Mouse (Mus musculus): ENCODE results near the gene Stat5b.
A peak's percentile ranks its signal among the peaks of the same experiment; 100 is the strongest.

The Stat5b gene

DNA sequence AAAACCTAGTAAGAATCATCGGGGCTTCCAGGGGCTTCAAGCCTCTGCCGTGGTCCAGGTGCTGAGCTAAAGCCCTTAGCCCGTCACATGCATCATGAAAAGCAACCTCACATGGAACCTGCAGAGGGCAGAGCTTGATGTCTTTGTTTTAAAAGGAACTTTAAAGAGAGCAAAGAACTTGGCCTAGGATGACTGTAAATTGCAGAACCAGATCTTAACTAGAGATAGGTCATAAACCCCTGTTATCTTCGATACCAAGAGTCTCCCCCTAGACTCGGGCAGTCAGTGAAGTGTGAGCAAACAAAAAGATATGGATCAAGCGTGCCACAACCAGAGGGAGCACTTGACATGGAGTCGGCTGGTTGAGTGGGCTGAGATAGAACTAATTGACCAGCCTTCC is 15.1 kb upstream of the Stat5b start:
- DNase-seq (ENCODE audit: low spot score), result no peak

DNA sequence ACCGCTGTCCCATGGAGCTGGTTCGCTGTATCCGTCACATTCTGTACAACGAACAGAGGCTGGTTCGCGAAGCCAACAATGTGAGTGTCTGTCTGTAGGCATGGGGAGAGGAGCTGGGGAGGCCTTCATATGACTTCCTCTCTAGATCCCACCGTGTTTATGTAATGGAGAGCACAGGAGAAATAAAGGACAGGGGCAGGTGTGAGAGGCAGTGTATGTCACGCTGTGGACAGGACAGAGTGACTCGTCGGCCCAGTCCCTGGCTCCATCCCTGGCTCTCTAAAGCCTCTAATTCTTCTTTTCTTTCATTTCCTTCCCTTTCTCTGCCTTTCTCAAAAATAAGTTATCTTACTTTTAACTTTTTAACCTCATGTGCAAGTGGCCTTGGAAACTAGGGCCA is 12.6 kb upstream of the Stat5b start:
- DNase-seq (ENCODE audit: low spot score), result no peak

- DNase-seq (ENCODE audit: low spot score), result no peak
These were observed 11.3 kb upstream of the Stat5b start for GRCm38 (mm10) chr11:100861836-100862235.

DNA sequence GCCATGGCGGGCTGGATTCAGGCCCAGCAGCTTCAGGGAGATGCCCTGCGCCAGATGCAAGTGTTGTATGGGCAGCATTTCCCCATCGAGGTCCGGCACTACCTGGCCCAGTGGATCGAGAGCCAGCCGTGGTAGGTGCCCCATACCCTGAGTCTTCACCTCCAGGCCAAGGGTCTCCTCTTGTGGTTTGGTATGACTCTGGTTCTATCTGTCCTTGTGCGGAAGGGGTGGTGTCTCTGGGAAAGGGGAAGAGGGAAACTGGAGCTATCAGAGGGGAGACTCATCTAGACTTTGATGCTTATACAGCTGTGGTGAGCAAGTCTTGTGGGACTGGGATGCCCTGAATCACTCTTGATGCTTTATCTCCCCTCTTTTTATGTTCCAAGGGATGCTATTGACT is 10.8 kb upstream of the Stat5b start:
- DNase-seq (ENCODE audit: low spot score), result no peak

DNA sequence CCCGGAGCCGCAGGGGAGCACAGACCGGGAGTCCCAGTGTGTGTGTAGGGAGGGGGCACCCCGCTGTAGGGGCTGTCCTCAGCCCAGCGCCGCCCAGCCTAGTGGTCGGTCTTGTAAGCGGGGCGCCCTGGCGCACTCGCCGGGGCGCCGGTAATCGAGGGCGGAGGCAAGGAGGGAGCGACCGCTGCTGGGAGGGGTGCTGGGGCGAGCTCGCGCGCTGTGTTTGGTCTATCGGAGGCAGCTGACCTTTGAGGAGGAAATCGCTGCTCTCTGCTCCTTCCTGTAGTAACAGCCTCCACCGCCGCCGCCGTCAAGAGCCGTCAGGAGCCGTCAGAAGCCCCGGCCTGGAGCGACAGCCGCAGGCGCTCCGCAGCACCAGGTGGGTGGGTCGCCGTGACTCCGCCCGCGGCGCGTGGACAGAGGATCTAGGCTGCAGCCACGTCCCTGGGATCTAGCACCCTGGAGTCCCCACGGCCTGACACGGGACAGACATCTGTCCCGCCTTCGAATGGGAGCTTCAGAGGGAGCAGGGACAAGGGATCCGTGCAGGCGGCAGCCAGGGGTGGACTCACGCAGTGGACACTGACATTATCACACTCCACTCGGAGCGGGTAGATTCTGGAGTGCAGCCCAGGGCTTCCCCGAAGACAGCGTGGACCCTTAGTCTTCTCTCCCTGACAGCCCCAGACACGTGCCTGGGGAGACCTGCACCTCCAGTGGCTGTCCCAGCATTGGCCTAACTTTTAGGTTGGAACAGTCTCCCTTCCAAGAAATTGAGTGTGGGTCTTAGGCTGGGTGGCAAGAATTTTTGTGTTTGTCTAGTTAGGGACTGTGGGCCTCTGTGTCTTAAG is 9.9 kb upstream of the Stat5b start:
- DNase-seq (ENCODE audit: low spot score), result peak; percentile 66

GRCm38 (mm10) chr11:100859579-100860075 is 9.1 kb upstream of the Stat5b start:
- DNase-seq (ENCODE audit: low spot score), result no peak

DNA sequence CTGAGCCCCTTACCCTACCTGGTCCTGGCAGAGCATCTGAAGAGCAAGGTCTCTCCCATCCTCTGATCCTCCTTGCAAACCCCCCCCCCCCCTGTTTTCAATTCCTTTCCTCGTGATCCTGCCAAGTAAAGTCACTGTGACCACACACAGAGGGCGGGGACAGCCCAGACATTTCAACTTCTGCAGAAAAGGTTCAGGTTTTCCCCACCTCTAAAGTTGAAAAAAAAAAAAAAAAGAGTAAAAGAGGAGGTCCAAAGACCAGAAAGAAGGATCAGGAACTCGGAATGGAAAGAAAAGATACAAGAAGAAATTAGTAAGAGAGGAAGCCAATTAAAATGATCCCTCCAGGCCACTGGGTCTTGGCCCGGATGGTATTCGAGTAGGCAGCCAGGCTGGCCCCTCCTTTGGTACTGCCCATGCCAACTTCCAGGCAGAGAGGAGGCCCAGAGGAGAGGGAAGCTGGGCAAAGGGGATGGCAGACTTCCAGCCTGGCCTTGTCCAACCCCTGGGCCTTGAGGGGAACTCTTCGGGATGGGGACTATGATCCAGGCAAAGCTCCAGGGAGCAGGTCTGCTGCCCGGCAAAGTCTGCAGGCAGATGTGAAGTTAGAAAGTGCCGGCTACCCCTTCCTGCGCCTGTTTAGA is 8.5 kb upstream of the Stat5b start, which contains the start of gene Stat5a:
TSS of gene Stat5a (plus strand) at position 417 of the 644 bp plus-strand sequence.
- DNase-seq (ENCODE audit: low spot score), result peak; percentile 66

DNA sequence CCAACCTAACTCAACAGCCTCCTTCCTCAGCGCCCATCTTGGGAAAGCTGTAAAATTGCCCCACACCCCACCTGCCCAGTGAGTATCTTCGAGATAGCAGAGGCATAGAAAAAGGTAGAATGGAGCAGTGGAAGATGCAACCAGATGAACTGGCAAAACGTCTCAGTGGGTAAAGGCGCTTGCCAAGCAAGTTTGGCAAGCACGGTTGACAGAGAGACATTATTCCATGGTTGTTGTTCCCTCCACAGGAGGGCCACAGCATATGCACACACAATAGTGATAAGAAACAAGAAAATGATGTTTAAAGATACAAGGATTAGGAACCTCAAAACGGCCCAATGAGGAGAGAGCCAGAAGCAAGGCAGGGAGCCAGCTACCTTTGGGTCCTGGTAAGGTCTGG is 7.4 kb upstream of the Stat5b start:
- no peak for DNase-seq (ENCODE audit: low spot score)

DNA sequence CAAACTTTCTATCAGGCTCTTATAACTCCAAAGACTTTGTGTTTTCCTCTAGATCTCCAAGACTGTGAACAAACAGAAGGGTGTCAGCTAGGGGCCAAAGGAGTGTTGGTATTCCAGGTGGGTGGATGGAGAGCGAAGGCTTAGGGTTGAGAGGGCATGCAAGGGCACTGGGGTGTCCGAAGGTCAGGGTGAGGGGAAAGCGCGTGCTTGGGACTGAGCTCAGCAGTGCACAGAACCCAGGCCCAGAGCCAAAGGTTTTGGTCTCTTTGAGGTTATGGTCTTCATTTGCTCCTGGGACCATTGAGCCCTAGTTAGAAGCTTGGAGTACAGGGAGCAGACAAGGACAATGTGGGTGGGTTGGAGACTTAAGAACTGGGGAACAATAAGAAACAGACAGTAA is 4.7 kb upstream of the Stat5b start:
- DNase-seq (ENCODE audit: low spot score), result no peak

DNA sequence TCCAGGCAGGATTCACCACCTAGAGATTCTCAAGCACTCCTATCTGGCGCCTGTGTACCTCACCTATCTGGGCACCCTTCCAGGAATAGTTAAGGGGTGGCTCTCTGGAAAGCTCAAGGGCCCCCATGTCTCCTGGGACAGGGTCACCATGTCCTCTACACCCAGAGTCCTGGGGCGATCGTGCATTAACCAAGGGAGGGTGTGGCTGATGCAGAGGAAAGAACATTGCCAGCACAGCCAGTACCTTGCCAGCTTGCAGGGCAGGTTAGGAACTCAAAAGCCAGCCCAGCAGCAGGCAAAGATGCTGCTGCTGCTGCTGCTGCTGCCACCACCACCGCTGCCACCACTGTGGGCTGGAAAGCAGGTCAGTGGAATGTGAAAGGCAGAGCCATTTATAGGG is 3.7 kb upstream of the Stat5b start:
- peak; percentile 45 for DNase-seq (ENCODE audit: low spot score)

GRCm38 (mm10) chr11:100853018-100853417 is 2.5 kb upstream of the Stat5b start:
- no peak for DNase-seq (ENCODE audit: low spot score)

DNA sequence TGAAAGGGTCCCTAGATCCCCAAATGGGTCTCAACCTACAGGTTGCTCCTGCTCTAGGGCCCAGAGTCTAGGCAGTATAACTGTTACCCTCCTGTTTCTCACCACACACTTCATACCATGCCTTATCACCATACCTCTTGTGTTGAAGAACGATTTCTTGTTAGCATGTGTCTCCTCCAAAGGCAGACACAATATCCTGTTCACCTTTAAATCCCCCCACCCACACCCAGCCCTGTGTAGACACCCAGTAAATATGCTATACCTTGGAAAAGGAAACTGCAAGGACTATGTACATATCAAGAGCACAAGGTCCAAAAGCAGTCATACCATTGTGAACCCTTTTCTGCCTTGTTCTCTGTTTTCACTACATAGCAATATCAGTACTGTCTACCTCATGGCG is 1.6 kb upstream of the Stat5b start:
- no peak for DNase-seq (ENCODE audit: low spot score)

GRCm38 (mm10) chr11:100850778-100851528 is 429 bp upstream of the Stat5b start:
- DNase-seq (ENCODE audit: low spot score), result peak; percentile 48

DNA sequence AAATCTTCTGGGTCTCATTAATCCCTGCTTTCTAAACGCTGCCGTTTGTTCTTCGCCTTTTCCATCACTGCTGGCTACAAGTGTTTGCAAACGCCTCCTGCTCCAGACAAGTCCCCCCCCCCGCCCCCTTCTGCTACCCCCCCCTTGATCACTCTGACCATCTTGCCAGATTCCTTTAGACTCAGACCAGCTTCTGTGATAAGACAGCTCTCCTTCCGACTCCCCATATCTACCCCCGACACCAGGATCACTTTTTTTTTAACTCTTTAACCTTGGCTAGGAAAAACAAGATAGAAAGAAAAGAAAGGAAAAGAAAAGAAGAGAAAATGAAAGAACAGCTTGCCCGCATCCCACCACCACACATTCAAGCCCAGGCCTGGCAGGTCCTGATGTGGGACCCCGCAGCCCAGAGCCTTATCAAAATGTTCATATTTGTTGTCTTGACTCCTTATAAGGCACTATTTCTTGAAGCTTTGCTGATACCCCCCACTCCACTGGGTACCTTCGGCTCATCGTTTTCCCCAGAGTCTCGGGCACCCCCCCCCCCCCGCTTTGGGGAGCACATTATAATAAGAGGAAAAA is 977 bp downstream of the Stat5b start:
- DNase-seq (ENCODE audit: low spot score), result no peak

DNA sequence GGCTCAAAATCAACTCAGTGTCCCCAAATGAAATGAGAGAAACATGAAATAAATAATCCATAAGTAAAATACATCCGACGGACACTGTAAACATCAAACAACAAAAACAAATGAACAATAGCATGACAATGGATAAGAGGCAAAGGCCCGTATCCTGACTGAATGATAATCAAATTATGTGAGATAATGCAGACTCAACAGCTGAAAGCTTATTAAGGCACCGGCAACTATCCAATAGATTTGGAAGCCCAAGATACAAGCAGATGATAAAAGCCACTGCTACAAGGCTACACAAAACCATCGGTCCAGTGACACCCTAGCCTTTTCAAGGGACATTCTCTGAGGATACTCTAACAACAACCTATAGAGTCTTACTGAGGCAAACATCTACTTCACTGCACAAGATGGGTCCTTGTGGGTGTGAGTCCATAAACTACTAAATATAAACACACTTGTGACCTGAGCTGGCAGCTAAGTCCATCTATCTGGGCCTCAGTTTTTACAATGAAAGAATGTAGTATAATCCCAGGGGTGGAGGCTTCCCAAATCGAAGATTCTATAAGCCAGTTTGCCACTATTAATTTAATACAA is 1.6 kb downstream of the Stat5b start:
- no peak for DNase-seq (ENCODE audit: low spot score)

DNA sequence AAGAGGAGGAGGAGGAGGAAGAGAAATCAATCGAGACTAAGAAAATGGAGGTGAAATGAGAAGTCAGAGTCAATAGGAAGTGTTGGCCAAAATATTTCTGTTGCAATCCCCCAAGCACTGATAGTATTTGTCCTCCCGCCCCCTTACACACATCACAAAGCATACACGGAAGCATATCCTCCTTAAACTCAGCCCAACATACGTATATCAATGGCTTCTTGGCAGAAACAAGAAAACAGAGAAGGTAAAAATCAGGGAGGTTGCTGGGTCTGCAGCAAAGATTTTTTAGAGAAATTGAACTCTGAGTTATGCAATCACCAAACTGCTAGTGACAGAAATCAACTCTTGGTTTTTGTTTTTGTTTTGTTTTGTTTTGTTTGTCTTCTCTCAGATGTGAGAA is 2.4 kb downstream of the Stat5b start:
- no peak for DNase-seq (ENCODE audit: low spot score)

DNA sequence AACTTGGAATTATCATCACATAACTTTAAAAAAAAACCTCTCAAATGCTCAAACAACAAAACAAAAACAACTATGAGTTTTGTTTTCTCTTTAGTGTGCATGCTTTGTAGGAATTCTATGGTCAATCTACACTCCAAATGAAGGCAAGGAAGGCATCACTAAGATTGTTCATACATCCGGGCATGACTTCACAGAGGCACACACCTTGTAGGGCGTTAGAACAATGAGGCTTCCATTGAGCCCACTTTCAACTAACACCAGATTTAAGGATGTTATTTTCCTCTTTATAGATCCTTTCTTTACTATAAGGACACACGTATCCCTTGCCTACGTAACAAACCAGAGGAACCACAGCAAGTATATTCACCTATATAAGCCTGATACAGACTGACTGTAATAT is 3.0 kb downstream of the Stat5b start:
- no peak for DNase-seq (ENCODE audit: low spot score)

GRCm38 (mm10) chr11:100845793-100846192 is 4.7 kb downstream of the Stat5b start:
- DNase-seq (ENCODE audit: low spot score), result no peak

DNA sequence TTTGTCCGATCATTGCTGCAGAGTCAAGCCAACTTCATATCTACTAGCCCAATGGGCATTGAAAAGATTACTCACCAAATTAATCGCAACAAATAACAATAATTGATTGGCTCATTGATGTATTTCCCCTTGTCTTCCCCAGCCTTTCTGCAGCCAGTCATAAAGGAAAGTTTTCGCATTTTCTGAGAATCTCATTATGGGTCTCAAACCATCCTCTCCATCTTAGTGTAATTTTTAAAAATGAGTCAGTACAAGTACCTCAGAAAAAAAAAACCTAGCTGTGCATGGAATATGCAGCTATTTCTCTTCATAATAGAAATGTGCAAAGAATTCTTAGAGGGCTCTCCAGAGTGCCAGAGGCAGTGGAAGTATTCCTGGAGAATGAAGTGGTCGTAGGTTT is 6.4 kb downstream of the Stat5b start:
- DNase-seq (ENCODE audit: low spot score), result no peak

DNA sequence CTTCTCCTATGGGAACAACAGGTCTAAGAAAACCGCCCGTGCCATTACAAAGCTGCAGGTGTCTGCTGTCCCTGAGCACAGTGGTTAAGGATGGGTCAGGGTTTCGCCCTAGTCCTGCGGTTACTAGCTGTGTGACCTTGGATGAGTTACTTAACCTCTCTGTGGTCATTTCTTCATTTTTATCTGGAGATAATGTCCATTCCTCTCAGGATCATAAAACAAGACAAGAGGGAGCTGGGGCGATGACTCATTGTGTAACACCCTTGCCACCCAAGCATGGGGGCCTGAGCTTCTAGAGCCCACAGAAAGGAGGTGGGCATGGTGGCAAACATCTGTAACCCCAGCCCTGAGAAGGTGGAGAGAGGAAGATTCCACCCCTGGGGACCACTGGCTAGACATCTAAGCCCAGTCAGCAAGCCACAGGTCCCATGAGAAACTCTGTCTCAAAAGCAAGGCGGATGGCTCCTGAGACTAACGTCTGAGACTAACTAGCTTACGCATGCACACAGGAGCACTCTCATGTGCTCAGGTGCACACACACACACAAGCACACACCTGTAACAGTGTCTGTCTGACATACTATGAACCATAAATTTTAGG is 7.4 kb downstream of the Stat5b start:
- DNase-seq (ENCODE audit: low spot score), result no peak

DNA sequence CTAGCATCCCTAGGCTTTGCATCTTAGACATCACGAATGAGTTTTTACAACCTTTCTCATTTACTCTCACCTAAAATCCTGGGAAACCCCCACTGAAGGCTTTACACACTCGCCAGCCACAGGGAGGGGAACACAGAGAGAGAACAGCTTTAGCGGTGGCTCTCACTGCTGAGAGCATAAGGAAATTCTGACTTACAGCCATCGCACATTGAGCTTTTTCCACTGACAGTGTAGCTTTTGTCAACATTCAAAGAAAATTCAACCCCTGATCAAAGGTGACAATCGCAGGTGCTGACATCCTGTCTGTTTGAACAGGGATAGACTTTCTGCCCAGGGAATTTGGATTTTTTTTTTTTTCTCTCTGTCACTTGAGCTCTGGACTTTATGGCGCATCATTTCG is 8.5 kb downstream of the Stat5b start:
- no peak for DNase-seq (ENCODE audit: low spot score)

- no peak for DNase-seq (ENCODE audit: low spot score)
These were observed 9.7 kb downstream of the Stat5b start for GRCm38 (mm10) chr11:100840866-100841265.

All from testis, postnatal 14 days (tissue).